Mouse (Mus musculus): Measurements from ENCODE around the gene Tamm41.

Tamm41 gene

DNA sequence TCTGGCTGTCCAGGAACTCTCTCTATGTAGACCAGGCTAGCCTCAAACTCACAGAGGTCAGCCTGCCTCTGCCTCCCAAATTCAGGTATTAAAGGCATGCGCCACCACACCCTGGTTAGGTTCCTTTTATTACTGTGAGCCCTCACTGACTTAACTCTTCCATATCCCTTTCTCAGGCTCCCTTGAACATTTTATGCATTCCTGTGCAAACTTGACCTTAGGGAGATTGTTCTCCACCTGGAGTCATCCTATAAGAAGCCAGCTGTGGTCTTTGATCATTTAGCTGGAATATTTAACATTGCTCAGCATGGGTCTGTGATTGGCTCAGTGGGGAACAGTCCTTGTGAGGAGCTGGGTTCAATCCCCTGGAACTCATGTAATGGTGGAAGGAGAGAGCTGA is 63.3 kb downstream of the Tamm41 start:
- in situ Hi-C loops (cut with MboI, MseI) = no loop called here

DNA sequence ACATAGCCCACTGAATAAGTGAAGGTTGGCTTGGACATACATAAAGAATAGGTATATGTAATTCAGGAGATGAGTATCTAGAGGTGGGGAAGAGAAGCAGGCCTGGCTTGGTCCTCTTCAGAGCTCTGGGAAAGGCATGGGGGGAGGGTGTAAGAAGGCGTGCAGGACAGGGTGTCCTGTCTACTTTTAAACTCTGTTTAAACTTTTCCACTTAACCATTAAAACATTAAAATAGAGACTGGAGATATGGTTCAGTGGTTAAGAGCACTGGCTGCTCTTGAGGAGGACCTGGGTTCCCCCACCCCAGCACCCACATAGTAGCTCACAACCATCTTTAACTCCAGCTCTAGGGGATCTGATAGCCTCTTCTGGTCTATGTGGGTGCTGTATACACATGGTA is 64.7 kb downstream of the Tamm41 start:
- in situ Hi-C loops (cut with MboI, MseI) = no loop called here

DNA sequence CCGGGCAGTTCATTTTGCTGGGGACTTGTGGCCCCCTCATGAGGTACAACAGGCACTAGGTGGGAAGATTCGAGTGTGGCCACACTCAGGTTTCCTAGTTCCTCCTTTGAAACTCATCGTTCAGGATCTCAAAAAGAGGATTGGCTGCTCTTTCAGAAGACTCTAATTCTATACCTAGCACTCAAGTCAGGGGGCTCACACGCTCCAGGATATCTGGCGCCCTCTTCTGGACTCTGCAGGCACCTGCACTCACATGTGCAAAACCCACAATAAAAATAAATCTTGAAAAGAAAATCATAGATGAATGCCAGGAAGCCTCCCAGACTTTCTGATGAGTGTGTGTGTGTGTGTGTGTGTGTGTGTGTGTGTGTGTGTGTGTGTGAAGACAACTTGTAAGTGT is 66.8 kb downstream of the Tamm41 start:
- in situ Hi-C loops (cut with MboI, MseI) = no loop called here

DNA sequence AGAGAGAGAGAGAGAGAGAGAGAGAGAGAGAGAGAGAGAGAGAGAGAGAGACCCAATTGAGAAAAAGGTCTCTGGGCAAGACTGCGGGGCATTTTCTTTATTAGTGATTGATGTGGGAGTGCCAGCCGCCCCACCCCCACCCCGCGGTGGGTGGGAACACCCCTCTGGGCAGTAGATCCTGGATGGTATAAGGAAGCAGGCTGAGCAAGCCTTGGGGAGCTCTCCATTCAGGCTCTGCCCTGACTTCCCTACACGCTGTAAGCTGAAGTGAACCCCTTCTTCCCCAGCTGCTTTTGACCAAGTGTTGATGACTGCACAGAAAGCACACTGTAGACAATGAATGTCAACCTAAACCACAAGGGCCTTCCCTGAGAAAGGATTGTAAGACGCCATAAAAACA is 67.3 kb downstream of the Tamm41 start:
- in situ Hi-C loops (cut with MboI, MseI) = no loop called here

DNA sequence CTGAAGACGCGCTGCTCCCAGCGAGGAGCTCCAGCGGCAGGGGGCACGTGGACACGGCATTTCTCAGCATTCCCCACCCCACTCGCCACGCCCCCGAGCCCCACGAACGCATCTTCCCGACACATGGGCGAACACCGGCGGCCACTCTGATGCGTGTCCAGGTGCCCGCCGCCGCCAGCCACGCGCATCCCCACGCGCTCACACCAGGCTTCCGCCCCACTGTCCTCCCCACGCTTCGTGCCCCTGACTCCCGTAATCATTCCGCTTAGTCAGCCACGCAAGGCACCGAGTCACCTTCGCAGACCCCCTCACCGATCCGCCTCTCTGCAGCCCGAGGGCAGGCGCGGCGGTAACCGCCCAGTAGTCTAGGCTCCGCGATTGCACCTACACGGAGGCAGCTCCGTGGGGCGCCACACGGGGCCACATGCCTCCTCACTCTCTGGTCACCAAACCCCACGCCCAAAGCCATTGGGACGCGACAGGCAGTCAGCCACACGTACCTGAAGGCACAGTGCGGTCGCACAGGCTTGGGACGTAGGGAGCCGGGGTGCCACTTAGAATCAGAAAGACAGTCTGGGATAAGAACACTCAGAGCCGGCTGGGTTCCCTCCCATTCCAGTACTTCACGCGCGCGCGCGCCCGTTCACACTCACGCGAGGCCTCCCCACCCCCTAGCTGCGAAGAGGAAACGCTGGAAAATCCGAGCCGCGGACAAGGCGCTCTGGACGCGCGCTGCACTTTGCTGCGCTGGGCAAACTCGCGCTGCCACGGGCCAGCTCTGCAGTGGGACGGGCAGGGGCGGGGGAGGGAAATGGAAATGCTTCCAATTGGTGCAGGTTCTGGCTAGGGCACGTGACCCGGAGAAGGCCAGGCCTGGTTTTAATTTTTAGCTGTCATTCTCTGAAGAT is 68.2 kb downstream of the Tamm41 start, which contains the start of gene Vgll4:
Gene Vgll4, minus strand, starts transcription at position 782 of the 908 bp plus-strand sequence.
- in situ Hi-C loops (cut with MboI, MseI) = no loop called here

DNA sequence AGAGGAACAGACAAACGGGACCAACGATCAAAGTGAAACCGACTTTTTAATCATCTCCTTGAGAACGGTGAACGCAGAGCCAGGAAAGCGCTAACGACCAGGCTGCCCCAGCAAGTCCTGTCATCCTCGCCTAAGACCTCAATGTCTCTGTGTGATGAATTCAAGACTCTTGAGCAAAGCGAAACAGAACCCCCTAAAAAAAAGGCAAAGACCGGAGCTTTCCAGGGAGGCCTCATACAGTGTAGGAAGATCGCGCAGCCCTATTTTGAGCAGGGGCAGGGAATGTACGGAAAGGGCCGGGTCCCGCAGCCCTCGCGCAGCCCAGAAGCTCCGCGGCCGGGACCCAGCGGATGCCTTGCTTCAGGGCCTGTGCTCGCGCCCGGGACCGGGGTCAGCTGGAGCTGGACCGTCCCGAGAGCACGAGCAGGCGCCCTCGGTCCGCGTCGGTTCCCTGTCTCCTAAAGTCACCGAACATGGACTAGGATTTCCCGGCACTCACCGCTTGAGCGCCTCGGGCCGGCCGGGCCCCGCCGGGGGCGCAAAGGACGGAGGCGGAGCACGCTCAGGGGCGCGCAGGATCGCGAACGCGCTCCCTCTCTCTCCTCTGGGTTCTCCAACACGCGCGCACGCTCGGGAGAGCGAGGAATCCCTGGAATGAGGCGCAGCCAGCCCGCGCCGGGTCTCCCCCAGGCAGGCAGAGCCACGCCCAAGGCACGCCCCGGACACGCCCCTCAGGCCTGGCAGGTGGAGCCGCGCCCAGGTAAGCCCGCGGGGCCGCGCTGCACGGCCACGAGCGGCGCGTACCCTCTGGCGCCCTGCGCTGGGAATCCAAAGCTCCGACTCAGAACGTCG is 69.1 kb downstream of the Tamm41 start:
- in situ Hi-C loops (cut with MboI, MseI) = no loop called here

DNA sequence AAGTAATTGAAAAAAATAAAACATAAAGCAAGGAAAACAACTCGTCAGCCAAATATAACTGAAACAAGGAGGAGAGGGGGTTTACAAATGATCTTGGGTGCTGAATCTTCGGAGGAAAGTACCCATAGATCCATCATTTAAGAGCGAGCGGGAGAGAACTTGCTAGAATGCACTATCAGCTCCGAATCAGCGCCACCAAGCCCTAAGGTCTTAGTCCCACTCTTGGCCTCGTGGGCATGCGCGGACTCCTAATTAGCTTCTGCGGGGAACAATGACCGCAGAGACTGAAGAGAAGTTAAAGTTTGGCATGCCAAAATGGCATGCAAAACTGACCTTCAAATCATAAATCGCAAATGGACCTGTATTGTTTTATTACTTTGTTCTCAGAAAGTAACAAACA is 70.1 kb downstream of the Tamm41 start:
- in situ Hi-C loops (cut with MboI, MseI) = no loop called here

DNA sequence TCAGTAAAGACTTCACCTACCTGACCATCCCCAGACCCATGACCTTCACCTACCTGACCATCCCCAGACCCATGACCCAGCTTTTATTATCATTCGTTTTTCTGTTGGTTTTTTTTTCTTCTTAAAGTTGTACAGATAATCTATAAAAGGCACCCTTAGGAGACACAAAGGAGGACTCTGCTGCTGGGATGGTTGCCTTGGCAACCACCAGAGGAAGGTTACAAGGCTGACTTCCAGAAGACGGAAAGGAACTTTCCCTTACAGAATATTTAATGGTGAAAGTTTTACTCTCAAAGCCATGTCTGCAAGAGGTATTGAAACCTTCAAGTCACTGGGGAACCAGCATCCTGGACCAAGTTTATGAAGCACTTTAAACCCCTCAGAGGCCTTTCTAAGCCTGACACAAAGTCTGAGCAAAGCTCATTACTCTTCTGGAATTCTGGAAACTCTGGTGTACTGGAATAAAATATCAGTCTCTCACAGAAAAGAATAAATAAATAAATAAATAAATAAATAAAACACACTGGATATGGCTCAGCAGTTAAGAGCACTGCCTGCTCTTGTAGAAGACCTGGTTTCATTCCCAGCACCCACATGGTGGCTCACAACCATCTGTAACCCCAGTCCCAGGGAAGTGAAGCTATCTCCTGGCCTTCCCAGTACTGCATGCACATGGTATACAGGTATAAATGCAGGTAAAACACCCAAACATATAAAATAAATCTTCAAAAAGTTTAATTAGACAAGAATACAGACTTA is 71.1 kb downstream of the Tamm41 start:
- in situ Hi-C loops (cut with MboI, MseI) = no loop called here

DNA sequence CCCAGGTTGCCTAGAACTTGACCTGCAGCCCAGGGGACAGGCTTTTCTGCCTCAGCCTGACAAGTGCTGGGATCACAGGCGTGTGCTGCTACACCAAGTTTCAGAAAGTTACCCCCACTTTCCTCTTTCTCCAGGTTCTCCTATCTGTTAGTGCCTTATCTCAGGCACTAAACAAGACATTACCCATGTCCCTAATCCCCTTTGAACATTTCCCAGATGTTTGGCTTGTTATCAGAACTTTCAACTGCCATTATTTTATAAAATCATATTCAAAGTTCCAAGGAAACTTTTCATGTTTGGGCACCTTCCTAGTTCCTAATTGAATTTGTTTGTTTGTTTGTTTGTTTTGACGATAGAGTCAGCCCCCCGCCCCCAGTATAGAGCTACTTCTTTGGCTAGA is 71.9 kb downstream of the Tamm41 start:
- in situ Hi-C loops (cut with MboI, MseI) = no loop called here

DNA sequence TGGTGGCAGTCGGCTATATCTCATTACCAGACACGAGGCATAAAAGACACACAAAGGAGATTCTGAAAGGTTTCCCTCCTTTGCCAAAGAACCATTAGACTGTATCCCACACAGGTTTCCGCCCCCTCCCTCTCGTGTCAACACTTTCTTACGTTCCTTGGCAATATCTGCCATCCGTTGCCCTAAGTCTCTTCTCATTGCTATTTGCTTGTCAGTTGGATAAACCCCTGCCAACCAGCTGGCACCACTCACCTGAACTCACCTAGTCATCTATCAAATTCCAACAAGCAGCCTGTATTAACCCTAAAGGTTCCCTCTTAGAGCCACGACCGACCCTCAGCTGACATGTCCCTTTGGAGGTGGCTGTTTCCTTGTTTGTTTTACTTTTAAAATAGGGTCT is 72.3 kb downstream of the Tamm41 start:
- in situ Hi-C loops (cut with MboI, MseI) = no loop called here

DNA sequence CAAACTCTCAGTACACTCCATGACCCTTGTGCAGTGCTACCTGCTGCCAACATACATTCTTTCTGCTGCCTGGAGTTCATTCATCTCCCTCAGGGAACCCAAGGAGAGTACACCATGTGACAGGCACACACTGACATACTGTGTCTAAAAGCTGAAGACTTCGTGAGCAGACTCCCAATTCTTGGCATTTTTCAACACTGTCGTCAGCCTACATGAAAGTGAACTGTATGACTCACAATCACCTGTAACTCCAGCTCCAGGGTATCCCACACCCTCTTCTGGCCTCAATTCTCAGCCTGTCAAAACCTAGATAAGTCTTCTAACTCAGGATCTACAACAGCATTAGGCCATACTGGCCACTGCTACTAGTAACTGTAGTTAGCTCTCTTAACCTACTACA is 73.4 kb downstream of the Tamm41 start:
- in situ Hi-C loops (cut with MboI, MseI) = no loop called here

DNA sequence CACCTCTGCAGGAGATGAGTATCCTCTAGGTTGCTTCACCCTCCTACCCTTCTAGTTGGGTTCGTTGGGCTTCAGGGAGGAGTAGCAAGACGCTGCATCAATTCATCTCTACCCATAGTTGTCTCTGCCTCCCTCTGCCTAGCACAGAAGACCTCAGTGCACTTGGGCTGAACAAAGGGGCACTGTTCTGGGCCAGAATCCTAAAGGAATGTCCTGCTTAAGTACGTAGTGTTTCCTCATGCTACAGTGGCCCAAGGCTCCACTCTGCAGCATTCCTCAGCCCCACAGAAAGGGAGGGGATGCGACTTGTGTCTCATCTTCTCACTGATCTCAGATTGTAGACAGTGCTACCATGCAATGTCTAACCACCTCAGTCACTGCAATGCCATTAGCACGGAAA is 74.0 kb downstream of the Tamm41 start:
- in situ Hi-C loops (cut with MboI, MseI) = no loop called here

DNA sequence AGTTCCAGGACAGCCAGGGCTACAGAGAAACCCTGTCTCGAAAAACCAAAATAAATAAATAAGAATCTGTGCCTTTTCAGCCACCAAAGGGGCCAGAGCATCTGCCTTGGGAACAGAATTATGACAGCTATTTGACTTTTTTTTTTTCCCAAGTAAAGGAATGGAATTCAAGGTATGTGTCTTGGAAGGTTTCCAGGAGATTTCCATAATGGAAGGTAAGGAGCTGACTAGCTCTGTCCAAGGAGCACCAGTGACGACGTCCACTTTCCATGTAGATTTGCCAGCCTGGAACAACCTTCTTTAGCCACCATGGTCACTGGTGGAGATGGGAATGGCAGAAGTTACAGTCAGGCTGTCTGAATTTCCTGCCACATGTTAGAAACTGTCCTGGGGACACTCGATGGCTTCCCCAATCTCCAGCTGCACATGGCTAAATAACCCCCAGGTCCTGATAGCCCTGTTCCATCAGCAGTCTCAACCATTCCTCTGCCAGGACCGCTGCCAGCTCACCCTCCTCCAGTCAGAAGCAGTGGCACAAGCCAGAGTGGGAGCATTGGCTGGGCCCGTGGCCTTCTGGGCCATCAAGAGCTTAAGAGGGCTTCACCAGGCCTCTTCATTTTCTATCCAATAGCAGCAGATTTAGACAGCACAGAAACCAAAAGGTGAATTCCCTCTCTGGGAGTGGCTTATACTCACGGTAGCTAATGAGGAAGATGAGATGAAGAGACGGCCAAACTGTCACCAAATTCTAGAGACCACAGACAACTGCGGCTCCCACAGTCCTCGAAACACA is 76.2 kb downstream of the Tamm41 start:
- in situ Hi-C loops (cut with MboI, MseI) = no loop called here

DNA sequence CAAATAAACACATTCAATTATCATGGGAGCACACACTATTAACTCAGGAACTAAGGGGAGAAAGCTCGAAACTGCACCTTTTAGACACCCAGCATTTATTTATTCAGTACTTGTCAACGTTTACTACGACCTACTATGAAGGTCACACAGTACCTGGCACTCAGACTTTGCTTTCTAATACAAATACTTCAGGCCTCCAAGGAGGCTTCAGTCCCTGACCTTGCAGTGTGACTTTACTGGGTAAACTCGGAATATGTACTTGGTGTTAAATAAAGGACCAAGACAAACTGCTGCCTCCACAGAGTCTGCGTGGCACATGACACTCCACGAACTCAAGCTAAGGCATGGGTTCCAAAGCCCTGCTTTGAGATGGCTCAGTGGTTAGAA is 78.7 kb downstream of the Tamm41 start:
- in situ Hi-C loops (cut with MboI, MseI) = no loop called here

DNA sequence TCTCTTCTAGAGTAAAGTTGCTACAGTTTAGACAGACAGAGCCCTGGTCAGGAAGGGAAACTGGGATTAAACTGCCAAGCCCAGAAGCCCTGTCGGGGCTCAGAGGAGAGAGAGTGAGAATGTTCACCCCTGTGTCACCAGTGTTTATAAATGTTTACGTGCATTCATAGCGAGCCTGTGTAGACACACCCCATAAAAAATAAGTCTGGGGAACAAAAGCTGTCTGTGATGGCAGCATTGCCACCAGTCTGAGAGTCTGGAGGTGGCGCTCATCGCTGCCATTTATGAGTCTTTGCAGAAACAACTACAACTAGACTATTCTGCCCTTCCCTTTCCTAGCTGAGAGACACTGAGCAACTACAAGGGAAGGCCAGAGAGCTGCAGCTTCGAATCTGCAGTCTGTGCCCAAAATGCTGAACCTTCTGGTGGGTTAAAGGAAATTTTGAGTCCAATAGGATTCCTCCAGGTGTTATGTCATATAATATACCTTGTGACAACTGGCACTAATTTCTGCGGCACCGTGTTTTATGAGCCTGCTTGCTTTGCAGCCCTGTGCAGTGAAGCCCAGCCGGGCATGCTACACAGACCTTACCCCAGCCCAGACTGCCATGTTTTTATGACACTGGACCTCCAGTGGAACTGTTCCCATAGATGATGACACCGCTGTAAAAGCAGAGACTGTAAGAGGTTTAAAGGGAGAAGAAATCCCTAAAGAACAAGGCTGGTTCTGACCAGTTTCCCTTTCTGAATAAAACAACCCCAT is 79.2 kb downstream of the Tamm41 start:
- in situ Hi-C loops (cut with MboI, MseI) = no loop called here

DNA sequence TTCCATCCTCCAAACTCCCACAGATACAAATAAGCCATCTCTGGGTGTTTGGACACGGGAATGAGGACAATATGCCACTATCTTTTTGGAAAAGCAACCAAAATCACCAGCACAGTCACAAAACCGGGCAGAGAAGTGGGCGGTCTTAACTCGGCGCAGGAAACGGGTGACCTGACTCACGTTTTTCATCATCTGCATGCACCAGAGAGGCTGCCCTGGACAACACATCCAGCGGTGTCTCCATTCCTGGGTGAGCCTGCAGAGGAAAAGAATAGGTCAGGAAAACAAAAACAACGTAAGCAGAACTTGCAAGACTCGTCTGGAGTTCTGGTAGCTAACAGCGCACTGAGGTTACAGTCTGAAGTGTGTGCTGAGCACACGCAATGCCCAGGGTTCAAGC is 79.9 kb downstream of the Tamm41 start:
- in situ Hi-C loops (cut with MboI, MseI) = no loop called here

DNA sequence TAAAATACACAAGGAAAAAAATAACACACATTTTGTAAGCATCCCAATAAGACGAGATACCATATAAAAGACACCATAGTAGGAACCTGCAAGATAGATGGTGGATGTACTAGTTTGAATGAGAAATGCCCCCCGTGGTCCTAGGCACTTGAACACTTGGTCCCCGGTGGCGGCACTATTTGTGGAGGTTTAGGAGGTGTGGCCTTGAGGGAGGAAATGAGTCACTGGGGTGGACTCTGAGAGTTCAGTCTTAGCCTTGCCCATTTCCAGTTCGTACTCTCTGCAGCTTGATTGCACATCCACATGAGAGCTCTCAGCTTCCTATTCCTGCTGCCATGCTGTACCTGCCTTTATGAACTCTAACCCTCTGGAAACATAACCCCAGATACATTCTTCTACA is 83.2 kb downstream of the Tamm41 start:
- in situ Hi-C loops (cut with MboI, MseI) = no loop called here

Data from regulatory T cell (primary cell).